Mouse (Mus musculus): ENCODE data around the gene Xpnpep3. TPM values are rescaled to one million over a fixed set of nuclear protein-coding genes. Genes with fewer than 3 reads are reported as not detected.

The Xpnpep3 gene
- polyA plus RNA-seq, 1 experiment, result 0.21 TPM

DNA sequence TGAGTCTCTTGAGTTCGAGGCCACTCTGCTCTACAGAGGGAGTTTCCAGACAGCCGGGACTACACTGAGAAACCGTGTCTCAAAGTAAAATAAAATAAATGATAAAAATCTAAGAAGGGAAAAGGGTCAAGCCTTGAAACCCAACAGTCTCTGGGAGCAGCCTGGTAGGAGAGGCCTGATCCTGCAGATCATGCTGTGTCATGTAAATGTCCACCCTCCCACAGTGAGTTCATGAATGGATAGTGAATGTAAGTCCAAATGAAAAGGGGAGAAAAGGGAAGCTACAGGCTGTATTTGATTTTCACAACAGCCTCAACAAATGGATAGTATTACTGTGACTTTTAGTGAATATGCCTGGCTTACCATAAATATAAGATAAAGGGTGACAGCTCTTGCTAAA, 25.4 kb downstream of the Xpnpep3 start:
- Histone ChIP-seq H3K4me1 (peaks cover 15% of the 10 kb centered on the region), H3K27me3 (replicated peaks) (no peaks in the 10 kb centered on the region), H3K9me3 (no peaks in the 10 kb centered on the region), H3K36me3 (replicated peaks; ENCODE audit: low read length) (peaks cover 33% of the 10 kb centered on the region), H3K4me3 (replicated peaks) (no peak overlapping the region)
- no peak for TF ChIP-seq GATA1 (IDR thresholded peaks at IDR 0.05; ENCODE audit: borderline replicate concordance, low read length)
- no peak for TF ChIP-seq FLI1 (IDR thresholded peaks at IDR 0.05; ENCODE audit: low read length)

DNA sequence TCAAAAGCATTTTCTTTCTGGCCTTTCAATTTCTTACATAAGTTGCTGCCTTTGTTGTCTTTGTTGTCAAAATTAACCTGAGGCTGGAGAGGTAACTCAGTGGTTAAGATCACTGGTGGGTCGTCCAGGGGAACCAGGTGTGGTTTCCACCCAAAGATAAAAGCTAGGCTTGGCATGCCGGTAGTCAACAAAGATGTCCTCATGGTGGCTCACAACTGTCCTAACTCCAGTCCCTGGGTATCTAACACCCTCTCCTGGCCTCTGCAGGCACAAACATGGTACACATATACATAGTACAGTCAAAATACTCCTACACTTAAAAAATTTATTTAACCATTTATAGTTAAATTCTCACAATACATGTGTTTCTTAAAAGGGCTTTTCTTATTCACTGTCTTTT, 28.0 kb downstream of the Xpnpep3 start:
- Histone ChIP-seq H3K36me3 (replicated peaks; ENCODE audit: low read length) (peaks cover 54% of the 10 kb centered on the region), H3K9me3 (no peaks in the 10 kb centered on the region), H3K4me3 (replicated peaks) (no peak overlapping the region), H3K27me3 (replicated peaks) (no peaks in the 10 kb centered on the region), H3K4me1 (peaks cover 17% of the 10 kb centered on the region)
- TF ChIP-seq GATA1 (IDR thresholded peaks at IDR 0.05; ENCODE audit: borderline replicate concordance, low read length) (no peak), FLI1 (IDR thresholded peaks at IDR 0.05; ENCODE audit: low read length) (no peak)

DNA sequence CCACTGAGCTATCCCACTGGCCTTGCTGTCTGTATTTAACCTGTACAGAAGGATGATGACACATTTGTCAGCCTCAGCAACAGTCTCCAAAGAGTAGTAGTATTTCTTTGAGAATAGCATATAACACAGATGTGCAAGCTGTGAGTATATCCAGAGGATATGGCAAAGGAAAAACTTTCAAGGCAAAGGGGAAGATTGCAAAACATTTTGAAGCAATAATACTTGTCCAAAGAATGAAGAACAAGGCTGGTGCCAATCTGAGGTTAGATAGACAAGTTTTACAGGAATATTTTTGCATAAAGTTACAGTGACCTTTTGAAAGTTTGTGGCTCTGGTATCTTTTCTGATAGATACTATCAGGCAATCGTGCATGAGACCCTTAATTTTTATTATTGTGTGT, 31.3 kb downstream of the Xpnpep3 start:
- peaks cover 7% of the 10 kb centered on the region for H3K4me1 ChIP-seq
- peaks cover 68% of the 10 kb centered on the region for H3K36me3 ChIP-seq (replicated peaks; ENCODE audit: low read length)
- no peak for TF ChIP-seq GATA1 (IDR thresholded peaks at IDR 0.05; ENCODE audit: borderline replicate concordance, low read length)
- TF ChIP-seq FLI1 (IDR thresholded peaks at IDR 0.05; ENCODE audit: low read length), result no peak
- H3K27me3 ChIP-seq (replicated peaks), result no peaks in the 10 kb centered on the region
- no peak overlapping the region for H3K4me3 ChIP-seq (replicated peaks)
- H3K9me3 ChIP-seq, result no peaks in the 10 kb centered on the region

DNA sequence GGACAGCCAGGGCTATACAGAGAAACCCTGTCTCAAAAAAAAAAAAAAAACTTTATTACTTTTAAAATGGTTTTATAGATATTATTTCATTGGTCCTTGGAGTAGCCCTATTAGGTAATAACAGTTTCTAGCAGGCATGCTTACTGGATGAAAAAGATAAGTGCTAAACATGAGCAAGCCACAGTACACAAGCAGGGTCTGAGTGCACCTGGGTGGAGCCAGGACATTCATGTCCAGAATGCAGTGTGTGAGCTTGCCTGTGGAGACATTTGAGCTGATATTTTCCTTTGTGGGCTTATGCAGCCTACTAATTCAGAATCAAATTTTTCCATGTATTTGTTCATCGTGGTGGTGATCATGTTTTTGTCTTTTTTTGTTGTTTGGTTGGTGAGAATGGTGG, 38.4 kb downstream of the Xpnpep3 start:
- no peaks in the 10 kb centered on the region for H3K4me1 ChIP-seq
- no peak overlapping the region for H3K4me3 ChIP-seq (replicated peaks)
- peaks cover 65% of the 10 kb centered on the region for H3K36me3 ChIP-seq (replicated peaks; ENCODE audit: low read length)
- no peaks in the 10 kb centered on the region for H3K9me3 ChIP-seq
- no peaks in the 10 kb centered on the region for H3K27me3 ChIP-seq (replicated peaks)
- TF ChIP-seq FLI1 (IDR thresholded peaks at IDR 0.05; ENCODE audit: low read length), result no peak
- TF ChIP-seq GATA1 (IDR thresholded peaks at IDR 0.05; ENCODE audit: borderline replicate concordance, low read length), result no peak

DNA sequence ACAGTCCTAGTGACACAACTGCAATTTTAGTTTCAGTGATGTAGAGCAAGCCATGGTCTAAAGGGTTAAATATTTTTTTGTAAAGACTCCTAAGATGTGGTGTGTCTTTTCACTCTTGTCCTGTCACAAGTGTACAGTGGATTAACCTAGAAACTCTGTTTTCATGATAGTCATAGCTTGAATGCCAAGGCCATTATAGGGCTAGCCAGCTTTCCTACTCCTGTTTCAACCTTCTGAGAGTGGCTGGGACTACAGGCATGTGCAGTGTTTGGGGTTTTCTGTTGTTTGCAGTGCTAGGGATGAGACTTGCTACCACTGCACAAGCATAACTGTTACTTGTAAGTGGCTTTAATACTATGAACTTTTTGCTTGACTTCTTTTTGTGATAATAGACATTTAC, 39.3 kb downstream of the Xpnpep3 start:
- Histone ChIP-seq H3K36me3 (replicated peaks; ENCODE audit: low read length) (peaks cover 70% of the 10 kb centered on the region), H3K27me3 (replicated peaks) (no peaks in the 10 kb centered on the region)
- TF ChIP-seq FLI1 (IDR thresholded peaks at IDR 0.05; ENCODE audit: low read length), result no peak
- no peak for TF ChIP-seq GATA1 (IDR thresholded peaks at IDR 0.05; ENCODE audit: borderline replicate concordance, low read length)

DNA sequence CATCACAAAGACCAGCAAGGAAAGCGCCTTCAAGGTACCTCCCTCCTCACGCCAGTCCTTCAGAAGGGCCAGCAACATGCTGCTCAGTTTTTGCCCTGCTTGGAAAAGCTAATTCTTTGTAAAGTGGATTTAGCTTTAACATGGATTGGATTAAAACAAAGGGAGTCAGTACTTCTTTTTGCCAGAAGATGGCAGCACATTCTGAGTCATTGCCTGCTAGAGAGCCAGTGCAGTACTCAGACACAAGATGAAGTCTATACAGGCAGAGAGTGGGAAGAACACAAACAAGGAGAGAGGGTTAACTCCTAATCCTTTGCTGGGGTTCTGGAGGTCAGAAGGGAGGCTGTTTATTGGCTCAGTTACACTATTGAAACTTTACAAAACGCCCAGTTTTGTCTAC, 48.5 kb downstream of the Xpnpep3 start:
- H3K9me3 ChIP-seq, result no peaks in the 10 kb centered on the region
- peaks cover 5% of the 10 kb centered on the region; the same call in 1 of the 2 replicates for H3K4me1 ChIP-seq
- peaks cover 81% of the 10 kb centered on the region for H3K36me3 ChIP-seq (replicated peaks; ENCODE audit: low read length)
- no peak overlapping the region for H3K4me3 ChIP-seq (replicated peaks)
- no peaks in the 10 kb centered on the region for H3K27me3 ChIP-seq (replicated peaks)
- no peak for TF ChIP-seq FLI1 (IDR thresholded peaks at IDR 0.05; ENCODE audit: low read length)
- TF ChIP-seq GATA1 (IDR thresholded peaks at IDR 0.05; ENCODE audit: borderline replicate concordance, low read length), result no peak

More for the DNA sequence above, 39.3 kb downstream of the Xpnpep3 start:
- no peaks in the 10 kb centered on the region for H3K9me3 ChIP-seq
- no peak overlapping the region for H3K4me3 ChIP-seq (replicated peaks)
- no peaks in the 10 kb centered on the region for H3K4me1 ChIP-seq

DNA sequence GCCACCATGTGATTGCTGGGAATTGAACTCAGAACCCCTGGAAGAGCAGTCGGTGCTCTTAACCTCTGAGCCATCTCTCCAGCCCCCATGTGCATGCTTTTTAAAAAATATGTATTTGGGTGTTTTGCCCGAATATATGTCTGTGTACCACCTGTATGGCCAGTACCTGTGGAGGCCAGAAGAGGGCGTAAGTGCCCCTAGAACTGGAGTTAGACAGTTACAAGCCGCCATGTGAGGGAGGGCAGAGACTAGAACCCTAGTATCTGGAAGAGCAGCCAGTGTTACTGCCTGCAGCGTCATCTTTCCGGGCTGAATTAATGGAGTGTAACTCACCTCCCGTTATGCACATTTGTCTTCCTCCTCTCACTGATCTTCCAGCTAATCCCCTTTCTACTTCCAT, 61.6 kb downstream of the Xpnpep3 start:
- H3K27me3 ChIP-seq (replicated peaks), result no peaks in the 10 kb centered on the region
- peaks cover 49% of the 10 kb centered on the region for H3K36me3 ChIP-seq (replicated peaks; ENCODE audit: low read length)
- H3K4me1 ChIP-seq, result peaks cover 23% of the 10 kb centered on the region
- TF ChIP-seq FLI1 (IDR thresholded peaks at IDR 0.05; ENCODE audit: low read length) (no peak), GATA1 (IDR thresholded peaks at IDR 0.05; ENCODE audit: borderline replicate concordance, low read length) (no peak)
- peaks cover 26% of the 10 kb centered on the region for H3K9me3 ChIP-seq
- H3K4me3 ChIP-seq (replicated peaks), result no peak overlapping the region

DNA sequence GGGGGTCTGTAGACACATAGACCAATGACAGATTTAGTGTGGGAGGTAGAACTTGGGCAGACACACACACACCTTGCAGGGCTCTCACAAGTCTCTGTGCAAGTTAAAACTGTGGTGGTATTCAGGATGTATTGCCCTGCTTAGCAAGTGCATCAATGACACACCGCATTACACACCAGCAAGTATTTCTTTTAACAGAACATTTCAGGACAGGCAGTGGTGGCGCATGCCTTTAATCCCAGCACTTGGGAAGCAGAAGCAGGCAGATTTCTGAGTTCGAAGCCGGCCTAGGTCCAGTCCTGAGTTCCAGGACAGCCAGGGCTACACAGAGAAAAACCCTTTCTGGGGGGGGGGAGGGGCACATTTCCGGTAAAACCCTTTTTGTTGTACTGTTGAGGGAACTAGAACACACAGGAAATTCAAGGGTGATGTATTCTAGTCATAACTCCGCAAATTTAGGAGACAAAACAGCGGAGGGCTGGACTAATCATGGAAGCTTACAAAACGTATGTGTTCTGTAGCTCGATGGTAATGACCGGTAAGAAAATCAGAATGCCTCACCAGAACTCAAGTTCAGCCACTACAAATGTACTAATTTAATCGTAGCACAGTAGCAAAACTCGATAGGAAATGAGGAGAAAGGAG, 65.2 kb downstream of the Xpnpep3 start:
- TF ChIP-seq GATA1 (IDR thresholded peaks at IDR 0.05; ENCODE audit: borderline replicate concordance, low read length) (no peak), FLI1 (IDR thresholded peaks at IDR 0.05; ENCODE audit: low read length) (no peak)
- Histone ChIP-seq H3K36me3 (replicated peaks; ENCODE audit: low read length) (peaks cover 43% of the 10 kb centered on the region), H3K9me3 (peaks cover 21% of the 10 kb centered on the region), H3K4me3 (replicated peaks) (peak overlapping the region; percentile 94), H3K4me1 (peaks cover 32% of the 10 kb centered on the region), H3K27me3 (replicated peaks) (no peaks in the 10 kb centered on the region)

DNA sequence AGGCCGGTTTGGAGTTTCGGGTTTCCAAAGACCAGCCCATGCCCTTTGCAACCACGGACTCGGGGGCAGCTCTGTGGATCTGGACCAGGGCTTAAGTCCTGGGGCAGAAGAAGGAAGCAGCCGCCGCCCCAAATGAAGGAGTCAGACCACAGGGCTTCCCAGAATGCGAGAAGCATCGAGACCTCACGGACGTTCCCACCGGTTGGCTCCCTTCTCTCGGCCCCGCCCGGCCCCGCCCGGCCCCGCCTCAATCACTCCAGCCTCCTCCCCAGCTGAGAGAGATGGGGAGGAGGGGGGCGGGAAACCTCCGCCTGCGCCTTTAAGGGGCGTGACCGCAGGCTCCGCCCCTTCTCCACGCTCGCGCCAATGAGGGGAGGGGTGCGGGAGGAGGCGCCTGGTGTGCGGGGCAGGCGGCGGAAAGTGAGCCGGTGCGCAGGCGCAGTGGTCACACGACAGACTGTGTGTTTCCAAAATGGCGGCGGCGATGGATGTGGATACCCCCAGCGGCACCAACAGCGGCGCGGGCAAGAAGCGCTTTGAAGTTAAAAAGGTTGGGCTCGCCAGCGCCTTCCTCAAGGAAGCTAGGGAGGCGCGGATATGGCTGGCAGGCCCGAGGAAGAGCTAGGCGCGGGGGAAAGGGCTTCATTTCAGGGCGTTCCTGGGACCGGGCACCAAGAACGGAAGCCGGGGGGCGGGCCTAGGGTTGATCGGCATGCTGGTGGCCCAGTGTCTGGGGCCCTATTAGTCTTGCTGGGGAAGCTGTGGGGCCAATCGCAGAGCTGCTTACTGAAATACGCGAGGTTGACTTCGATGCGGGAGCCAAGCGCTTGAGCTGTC, 66.2 kb downstream of the Xpnpep3 start, which contains the start of gene Rbx1:
TSS of gene Rbx1 (plus strand) at position 396 of the 837 bp plus-strand sequence.
- H3K27me3 ChIP-seq (replicated peaks), result no peaks in the 10 kb centered on the region

DNA sequence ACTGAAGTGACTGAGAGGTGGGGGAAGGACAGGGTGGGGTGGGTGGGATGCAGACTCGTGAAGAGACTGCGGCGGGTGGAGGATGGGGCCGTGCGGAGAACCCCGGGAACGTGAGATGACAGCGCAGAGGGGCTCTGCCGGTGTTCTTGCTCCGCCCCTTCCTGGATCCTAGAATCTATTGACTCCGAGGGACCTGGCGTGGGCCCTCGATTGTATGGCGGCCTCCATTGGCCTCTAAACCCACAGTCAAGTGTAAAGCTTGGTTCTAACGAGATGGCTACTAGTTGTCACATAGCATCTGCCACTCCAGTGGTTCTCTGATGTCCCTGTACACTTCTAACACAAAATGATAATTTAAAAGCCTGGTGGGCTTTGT, 66.8 kb downstream of the Xpnpep3 start:
- Histone ChIP-seq H3K9me3 (peaks cover 17% of the 10 kb centered on the region), H3K27me3 (replicated peaks) (no peaks in the 10 kb centered on the region), H3K4me1 (peaks cover 45% of the 10 kb centered on the region), H3K36me3 (replicated peaks; ENCODE audit: low read length) (peaks cover 52% of the 10 kb centered on the region), H3K4me3 (replicated peaks) (peak overlapping the region; percentile 94)
- TF ChIP-seq FLI1 (IDR thresholded peaks at IDR 0.05; ENCODE audit: low read length) (no peak), GATA1 (IDR thresholded peaks at IDR 0.05; ENCODE audit: borderline replicate concordance, low read length) (no peak)

More for the DNA sequence above, 66.2 kb downstream of the Xpnpep3 start, which contains the start of gene Rbx1:
- peaks cover 39% of the 10 kb centered on the region for H3K4me1 ChIP-seq
- peaks cover 21% of the 10 kb centered on the region for H3K9me3 ChIP-seq
- H3K36me3 ChIP-seq (replicated peaks; ENCODE audit: low read length), result peaks cover 49% of the 10 kb centered on the region
- no peak for TF ChIP-seq GATA1 (IDR thresholded peaks at IDR 0.05; ENCODE audit: borderline replicate concordance, low read length)
- no peak for TF ChIP-seq FLI1 (IDR thresholded peaks at IDR 0.05; ENCODE audit: low read length)
- H3K4me3 ChIP-seq (replicated peaks), result peak within 1 kb of the TSS; percentile 94

All from megakaryocyte, embryonic 14.5 days (primary cell).